Mouse (Mus musculus) erythroblast, embryonic 14.5 days (primary cell): ENCODE results near the gene Gm17428.

Source experiments
- GATA1 ChIP-seq: IDR thresholded peaks from 2 replicates; pipeline ENCODE4 v1.6.1; 2012; ENCODE audit warnings: low read length, inconsistent platforms, mixed read lengths
- TAL1 ChIP-seq: IDR thresholded peaks from 3 replicates; pipeline ENCODE4 v1.6.1; 2012; ENCODE audit warnings: low read length, inconsistent platforms, mixed read lengths

DNA sequence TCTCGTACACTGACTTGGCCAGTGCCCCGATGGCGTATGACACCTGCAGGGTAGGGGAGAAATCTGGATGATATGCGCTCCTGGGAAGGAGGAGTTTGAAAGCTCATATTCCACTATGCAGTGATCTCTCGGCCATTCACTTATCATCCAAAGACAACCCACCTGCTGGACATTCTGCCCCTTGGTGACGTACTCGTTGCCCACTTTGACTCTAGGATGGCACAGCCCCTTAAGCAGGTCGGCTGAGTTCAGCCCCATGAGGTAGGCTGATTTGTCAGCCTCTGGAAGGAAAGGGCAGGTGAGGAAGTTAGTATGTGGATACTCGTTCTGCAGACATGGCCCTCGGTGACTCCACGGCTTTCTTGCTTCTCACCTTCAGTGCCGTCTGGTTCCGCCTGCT lies 12.1 kb downstream of the Gm17428 start:
- no peak for TF ChIP-seq TAL1
- no peak for TF ChIP-seq GATA1
